25 mouse cellular contexts compared by ENCODE assay signal in the genomic region with DNA sequence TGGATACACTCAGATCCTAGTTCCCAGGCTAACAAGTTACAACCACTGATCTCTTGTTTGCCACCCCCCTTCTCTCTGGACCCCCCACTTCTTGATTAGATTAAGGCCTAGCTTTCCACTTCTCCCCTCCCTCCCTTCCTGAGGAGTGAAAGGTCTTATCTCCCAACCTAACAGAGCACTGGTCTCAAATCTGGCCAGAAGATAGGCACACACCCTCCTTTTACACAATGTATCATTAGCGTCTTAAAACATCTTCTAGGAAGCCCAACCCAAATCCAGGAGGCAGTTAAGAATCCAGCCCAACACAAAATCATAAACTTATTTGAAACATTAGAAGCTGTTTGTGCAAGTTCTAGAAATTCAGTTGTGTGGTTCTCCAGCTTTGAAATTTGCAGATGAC. TPM values are rescaled to one million over a fixed set of nuclear protein-coding genes. Genes with fewer than 3 reads are reported as not detected.
DNase-seq lines count a peak whose midpoint lies in the region; ATAC-seq and TF ChIP-seq lines count a peak whose summit lies in the region.
"Had no signal": no experiment of that assay in that cellular context is flagged by ENCODE, and none has a peak within 500 bp of the region (broad histone marks: within the 10 kb centered on the region; RNA-seq: fewer than 3 reads in every experiment).

No protein-coding gene starts in this region.

- H3K36me3 ChIP-seq in heart, embryonic 13.5 days, result no peaks in the 10 kb centered on the region
- no peaks in the 10 kb centered on the region for H3K36me3 ChIP-seq in heart, embryonic 10.5 days
- H3K36me3 ChIP-seq: hindbrain, embryonic 10.5 days; hindbrain, embryonic 15.5 days; limb, embryonic 10.5 days; limb, embryonic 15.5 days; midbrain, embryonic 12.5 days; neural tube, embryonic 13.5 days had no signal

- no peak for DNase-seq in gastrocnemius, adult 2 months
- DNase-seq in gastrocnemius, postnatal 4 days (ENCODE audit: low spot score in 2 of 2), result no peak
- no peak for DNase-seq in heart, embryonic 10.5 days (ENCODE audit: low spot score)
- DNase-seq in lung, postnatal 36 days, result peak; percentile 52
- DNase-seq in lung, postnatal 14 days, result no peak
- DNase-seq in MN1 (ENCODE audit: low spot score), result no peak
- DNase-seq: adrenal gland, postnatal 25 days; cerebellum, adult 2 months; cerebellum, postnatal 14 days; gastrocnemius, postnatal 36 days; kidney, adult 11 months; kidney, postnatal 14 days; layer of hippocampus, adult 9-11 months; thymus, adult 18-20 months; thymus, postnatal 36 days had no signal

- H3K4me2 ChIP-seq in heart, embryonic 13.5 days, result no peak overlapping the region
- H3K4me2 ChIP-seq: hindbrain, embryonic 15.5 days; limb, embryonic 15.5 days; midbrain, embryonic 12.5 days; neural tube, embryonic 13.5 days had no signal

- TF ChIP-seq CTCF in gastrocnemius, adult 2 months (IDR thresholded peaks at IDR 0.05), result no peak

- ATAC-seq in heart, embryonic 13.5 days (ENCODE audit: extremely low read depth, insufficient number of reproducible peaks, low FRiP score, low TSS enrichment), result no peak
- 0 out of 2 replicates have a peak, but pooled peaks have one; percentile 30 for ATAC-seq in megakaryocyte-erythroid progenitor cell, adult 5-6 weeks (replicated peaks; ENCODE audit: low FRiP score, low TSS enrichment, poor library complexity, severe bottlenecking)
- ATAC-seq: forebrain, embryonic 14.5 days; inflammation-experienced regulatory T-cells, adult 6 months had no signal

- intact Hi-C loops in gastrocnemius, adult 2 months (cut with DNase I), result no loop called here

- H3K4me3 ChIP-seq in gastrocnemius, adult 2 months, result no peak overlapping the region
- H3K4me3 ChIP-seq in heart, embryonic 13.5 days, result no peak overlapping the region
- no peak overlapping the region for H3K4me3 ChIP-seq in heart, embryonic 10.5 days
- H3K4me3 ChIP-seq: hindbrain, embryonic 10.5 days; hindbrain, embryonic 15.5 days; limb, embryonic 10.5 days; limb, embryonic 15.5 days; midbrain, embryonic 12.5 days; neural tube, embryonic 13.5 days had no signal

- peak overlapping the region; percentile 96 for H3K27ac ChIP-seq in gastrocnemius, adult 2 months
- peak overlapping the region; percentile 56 for H3K27ac ChIP-seq in heart, embryonic 13.5 days (replicated peaks)
- no peak overlapping the region for H3K27ac ChIP-seq in heart, embryonic 10.5 days
- H3K27ac ChIP-seq: hindbrain, embryonic 10.5 days; hindbrain, embryonic 15.5 days; limb, embryonic 10.5 days; limb, embryonic 15.5 days; midbrain, embryonic 12.5 days; neural tube, embryonic 13.5 days had no signal

- no peaks in the 10 kb centered on the region for H3K9me3 ChIP-seq in heart, embryonic 13.5 days
- H3K9me3 ChIP-seq in heart, embryonic 10.5 days, result no peaks in the 10 kb centered on the region
- H3K9me3 ChIP-seq: hindbrain, embryonic 10.5 days; hindbrain, embryonic 15.5 days; limb, embryonic 10.5 days; limb, embryonic 15.5 days; midbrain, embryonic 12.5 days; neural tube, embryonic 13.5 days had no signal

- peaks cover 60% of the 10 kb centered on the region for H3K4me1 ChIP-seq in heart, embryonic 13.5 days
- peaks cover 70% of the 10 kb centered on the region for H3K4me1 ChIP-seq in heart, embryonic 10.5 days

- no peak overlapping the region for H3K9ac ChIP-seq in heart, embryonic 13.5 days
- H3K9ac ChIP-seq: hindbrain, embryonic 15.5 days; limb, embryonic 15.5 days; midbrain, embryonic 12.5 days; neural tube, embryonic 13.5 days had no signal

- WGBS in heart, embryonic 13.5 days, result 49% methylated on average over 1 of the region's 1 CpGs
- WGBS in heart, embryonic 10.5 days, result 13% methylated on average over 1 of the region's 1 CpGs

- 0 out of 2 replicates have a peak, but pooled peaks cover 5% of the 10 kb centered on the region for H3K27me3 ChIP-seq in heart, embryonic 13.5 days (replicated peaks)
- no peaks in the 10 kb centered on the region; the same call in 1 of the 2 replicates for H3K27me3 ChIP-seq in heart, embryonic 10.5 days (ENCODE audit: insufficient read depth, poor library complexity, severe bottlenecking)
- H3K27me3 ChIP-seq: hindbrain, embryonic 15.5 days had no signal

RNA-seq across cellular contexts. Expression of a gene that starts 5.0 kb away (rescaled TPM):
- total RNA-seq in gastrocnemius, adult 2 months (2021), result 10 to 100 TPM in 1 of 2 experiments, 1 to 10 TPM in 1; 6.7 to 13.1 TPM
- 10 to 100 TPM in 1 of 2 experiments, 1 to 10 TPM in 1; 7.1 to 10.0 TPM for total RNA-seq in gastrocnemius, postnatal 4 days (2021)
- polyA plus RNA-seq in heart, embryonic 13.5 days (2015; fragmentation: Nextera tagmentation; extraction: Ambion mirVana), result 8.7 and 9.1 TPM in 2 replicates
- polyA plus RNA-seq in heart, embryonic 10.5 days (2016; fragmentation: Nextera tagmentation; extraction: Ambion mirVana), result 10.3 and 10.9 TPM in 2 replicates
- 0.22 TPM in 1 of 2 replicates, not detected in the other for total RNA-seq in megakaryocyte-erythroid progenitor cell, adult 5-6 weeks (2014; fragmentation: Nextera tagmentation)
- total RNA-seq in megakaryocyte-erythroid progenitor cell, adult 5-6 weeks (2017), result 5.8 TPM in 1 of 2 replicates, not detected in the other

RNA-seq across cellular contexts. Expression of a gene that starts 43.3 kb away (rescaled TPM):
- total RNA-seq in gastrocnemius, adult 2 months (2021), result 10 to 100 TPM; 24.2 to 27.4 TPM
- 10 to 100 TPM; 15.4 to 18.4 TPM for total RNA-seq in gastrocnemius, postnatal 4 days (2021)
- polyA plus RNA-seq in heart, embryonic 13.5 days (2015; fragmentation: Nextera tagmentation; extraction: Ambion mirVana), result 31.8 and 37.0 TPM in 2 replicates
- 24.0 and 26.8 TPM in 2 replicates for polyA plus RNA-seq in heart, embryonic 10.5 days (2016; fragmentation: Nextera tagmentation; extraction: Ambion mirVana)
- total RNA-seq in megakaryocyte-erythroid progenitor cell, adult 5-6 weeks (2014; fragmentation: Nextera tagmentation), result 13.0 and 21.8 TPM in 2 replicates
- total RNA-seq in megakaryocyte-erythroid progenitor cell, adult 5-6 weeks (2017), result 2.0 and 5.3 TPM in 2 replicates
